In genomic region chr2:146427380-146427779, GRCm38 (mm10) we compare ENCODE assay signal across 13 mouse cellular contexts.
A peak's percentile ranks its signal among the peaks of the same experiment; 100 is the strongest.
DNase-seq lines count a peak whose midpoint lies in the region.
"Had no signal": no experiment of that assay in that cellular context is flagged by ENCODE, and none has a peak within 500 bp of the region (broad histone marks: within the 10 kb centered on the region; RNA-seq: fewer than 3 reads in every experiment).

No protein-coding gene starts in this region.

- peak; percentile 33 for DNase-seq in cerebellum, postnatal 10 days
- DNase-seq in cerebellum, adult 9-11 months, result no peak
- DNase-seq in heart, adult 8-10 months (ENCODE audit: low spot score), result peak; percentile 35
- DNase-seq in heart, postnatal 4 days, result no peak
- DNase-seq in 3T3-L1 (ENCODE audit: low read depth, low spot score), result peak; percentile 31
- DNase-seq in brain, adult 2 months (ENCODE audit: low read depth, low spot score), result peak; percentile 28
- DNase-seq: adrenal gland, postnatal 25 days; B cell, adult 2 months; cerebellum, adult 11-12 months; cerebellum, adult 9-10 months; embryo, embryonic 11 days; gastrocnemius, postnatal 36 days; kidney, adult 18-20 months had no signal

Comparison
In these comparisons a context has a peak if more than half of its experiments do, and no peak if none do; other contexts are left out.
1. DNase-seq: peak in cerebellum, postnatal 10 days (2 of 2), heart, adult 8-10 months (single experiment), 3T3-L1 (single experiment) and brain, adult 2 months (single experiment); none in cerebellum, adult 9-11 months (single experiment) and heart, postnatal 4 days (single experiment).